Mouse (Mus musculus) forebrain, embryonic 13.5 days (tissue): ENCODE results near the gene Mttp. TPM values are rescaled to one million over a fixed set of nuclear protein-coding genes. Genes with fewer than 3 reads are reported as not detected.

Source experiments
- ATAC-seq: fragments of 200-750 bp; cut with Nextera tagmentation; 2 replicates; pipeline ENCODE4 v1.8.0; 2017
- H3K27ac ChIP-seq: fragments of 300-500 bp; sonication (generic); 2 replicates; pipeline ENCODE4 v1.5.1; 2015; ENCODE audit warnings: inconsistent platforms, mild to moderate bottlenecking, moderate library complexity
- H3K27me3 ChIP-seq: fragments of 300-500 bp; sonication (generic); 2 replicates; pipeline ENCODE4 v1.6.1; 2015; ENCODE audit warnings: mild to moderate bottlenecking, inconsistent platforms
- H3K36me3 ChIP-seq: fragments of 300-500 bp; sonication (generic); 2 replicates; pipeline ENCODE4 v1.6.1; 2015; ENCODE audit warnings: mild to moderate bottlenecking, inconsistent platforms; ENCODE audit not compliant: poor library complexity, severe bottlenecking
- H3K4me1 ChIP-seq: fragments of 300-500 bp; sonication (generic); 2 replicates; pipeline ENCODE4 v1.6.1; 2015; ENCODE audit warnings: inconsistent platforms
- H3K4me2 ChIP-seq: fragments of 300-500 bp; sonication (generic); 2 replicates; pipeline ENCODE4 v1.6.1; 2015; ENCODE audit warnings: inconsistent platforms, mild to moderate bottlenecking, moderate library complexity
- H3K4me3 ChIP-seq: fragments of 300-500 bp; sonication (generic); 2 replicates; pipeline ENCODE4 v1.5.1; 2015; ENCODE audit warnings: mild to moderate bottlenecking, inconsistent platforms
- H3K9ac ChIP-seq: fragments of 300-500 bp; sonication (generic); 2 replicates; pipeline ENCODE4 v1.6.1; 2015; ENCODE audit warnings: mild to moderate bottlenecking, inconsistent platforms
- H3K9me3 ChIP-seq: fragments of 300-500 bp; sonication (generic); replicated peaks from 2 replicates; pipeline ENCODE4 v1.6.1; 2016; ENCODE audit warnings: inconsistent platforms
- WGBS: fragments of 180-500 bp; shearing (Covaris S2); methylation state at CpG from one replicate; pipeline ENCODE4 v1.1.7; 2015; 5-methylcytosine and 5-hydroxymethylcytosine counted together
- polyA plus RNA-seq: library from polyadenylated mRNA; unstranded; fragments of >200 nt; fragmentation: Nextera tagmentation; extraction: Ambion mirVana; gene quantifications from 2 replicates; pipeline ENCODE4 v1.2.1, GENCODE M21; 2015

The Mttp gene
- 10.2 and 11.6 TPM in 2 replicates for polyA plus RNA-seq

DNA sequence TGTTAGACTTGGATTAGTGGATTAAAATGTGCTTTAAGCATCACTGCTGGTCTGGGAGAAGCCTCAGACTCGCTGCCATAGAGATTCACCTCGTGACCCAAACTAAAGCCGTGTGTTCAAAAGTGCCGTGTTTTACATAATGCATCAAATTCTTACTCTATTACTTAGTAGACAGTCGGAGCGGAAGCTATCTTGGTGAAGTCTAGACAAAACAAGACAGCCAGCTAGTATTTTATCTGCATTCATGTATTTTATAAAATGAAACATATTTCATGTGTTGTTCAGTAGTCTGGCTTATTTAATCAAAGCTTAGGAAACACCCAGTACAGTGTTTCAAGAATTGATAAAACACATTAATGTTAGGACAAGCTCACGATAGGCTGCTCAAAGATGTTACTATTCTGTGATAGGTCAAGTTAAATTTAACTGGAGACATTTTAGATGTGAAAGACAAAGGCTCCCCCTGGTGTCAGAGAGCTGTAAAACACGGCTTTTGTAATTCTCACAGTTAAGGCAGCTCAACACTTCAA lies at the start of gene Mttp:
Gene Mttp, minus strand, starts transcription at position 327 of the 530 bp plus-strand sequence.
- H3K27me3 ChIP-seq: no peaks in the 10 kb centered on the region
- peak within 1 kb of the TSS; percentile 77 for H3K9ac ChIP-seq
- peak within 1 kb of the TSS; percentile 62 for H3K4me3 ChIP-seq
- H3K27ac ChIP-seq: peak within 1 kb of the TSS; percentile 99
- H3K4me1 ChIP-seq: peaks cover 4% of the 10 kb centered on the region
- H3K36me3 ChIP-seq: peaks cover 4% of the 10 kb centered on the region
- WGBS: 2% methylated on average over 8 of the region's 8 CpGs
- peak; percentile 20 for ATAC-seq
- H3K9me3 ChIP-seq: no peaks in the 10 kb centered on the region
- H3K4me2 ChIP-seq: peak within 1 kb of the TSS; percentile 67

- Histone ChIP-seq H3K27me3 (no peaks in the 10 kb centered on the region), H3K4me1 (no peaks in the 10 kb centered on the region), H3K27ac (no peak within 1 kb of the TSS), H3K4me3 (no peak within 1 kb of the TSS), H3K36me3 (no peaks in the 10 kb centered on the region), H3K9ac (no peak within 1 kb of the TSS), H3K4me2 (no peak within 1 kb of the TSS), H3K9me3 (no peaks in the 10 kb centered on the region)
- no peak for ATAC-seq
- WGBS: 80% methylated on average over 15 of the region's 15 CpGs
Observed at GRCm38 (mm10) chr3:138193683-138194302, 49.0 kb upstream of the Mttp start, which contains the start of gene 4930579F01Rik. TSS of gene 4930579F01Rik (minus strand) at chr3:138193825.

DNA sequence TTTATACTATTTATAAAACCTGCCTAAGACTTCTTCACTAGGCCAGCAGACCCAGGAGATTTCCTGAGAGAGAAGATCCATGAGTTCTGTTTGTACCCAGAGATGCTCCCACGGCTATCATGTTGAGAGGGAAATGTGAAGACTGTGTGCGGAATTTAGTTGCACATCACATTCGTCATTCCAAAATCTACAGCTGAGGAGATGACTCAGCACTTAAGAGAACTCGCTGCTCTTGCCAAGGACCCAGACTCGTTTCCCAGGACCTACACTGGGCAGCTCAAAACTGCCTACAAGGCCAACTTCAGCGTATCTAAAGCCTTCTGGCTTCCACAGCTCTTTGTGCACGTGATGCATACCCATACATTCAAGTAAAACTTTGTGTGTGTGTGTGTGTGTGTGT lies 47.5 kb upstream of the Mttp start:
- no peaks in the 10 kb centered on the region for H3K27me3 ChIP-seq
- H3K36me3 ChIP-seq: no peaks in the 10 kb centered on the region
- no peak overlapping the region for H3K27ac ChIP-seq
- no peak overlapping the region for H3K4me3 ChIP-seq
- no peak overlapping the region for H3K9ac ChIP-seq
- no peak for ATAC-seq
- no peak overlapping the region for H3K4me2 ChIP-seq
- WGBS: 93% methylated on average over 7 of the region's 7 CpGs
- no peaks in the 10 kb centered on the region for H3K9me3 ChIP-seq
- H3K4me1 ChIP-seq: no peaks in the 10 kb centered on the region

- Histone ChIP-seq H3K9ac (no peak overlapping the region), H3K4me1 (no peaks in the 10 kb centered on the region), H3K4me3 (no peak overlapping the region), H3K27me3 (no peaks in the 10 kb centered on the region), H3K27ac (no peak overlapping the region), H3K36me3 (no peaks in the 10 kb centered on the region), H3K4me2 (no peak overlapping the region), H3K9me3 (no peaks in the 10 kb centered on the region)
- WGBS: 94% methylated on average over 26 of the region's 26 CpGs
- ATAC-seq: no peak
Observed at GRCm38 (mm10) chr3:138185995-138186930, 41.5 kb upstream of the Mttp start.

GRCm38 (mm10) chr3:138185290-138185689 lies 40.5 kb upstream of the Mttp start:
- H3K27me3 ChIP-seq: no peaks in the 10 kb centered on the region
- no peak overlapping the region for H3K27ac ChIP-seq
- no peak overlapping the region for H3K4me2 ChIP-seq
- no peaks in the 10 kb centered on the region for H3K9me3 ChIP-seq
- no peaks in the 10 kb centered on the region for H3K4me1 ChIP-seq
- no peak overlapping the region for H3K4me3 ChIP-seq
- no peaks in the 10 kb centered on the region for H3K36me3 ChIP-seq
- H3K9ac ChIP-seq: no peak overlapping the region
- WGBS: 63% methylated on average over 4 of the region's 4 CpGs
- ATAC-seq: no peak

GRCm38 (mm10) chr3:138183371-138183770 lies 38.6 kb upstream of the Mttp start:
- 89% methylated on average over 7 of the region's 7 CpGs for WGBS
- H3K4me2 ChIP-seq: no peak overlapping the region

GRCm38 (mm10) chr3:138182019-138182418 lies 37.3 kb upstream of the Mttp start:
- Histone ChIP-seq H3K4me1 (no peaks in the 10 kb centered on the region), H3K27me3 (no peaks in the 10 kb centered on the region), H3K4me3 (no peak overlapping the region), H3K27ac (no peak overlapping the region), H3K9ac (no peak overlapping the region), H3K36me3 (no peaks in the 10 kb centered on the region), H3K4me2 (no peak overlapping the region), H3K9me3 (no peaks in the 10 kb centered on the region)
- no peak for ATAC-seq
- WGBS: 84% methylated on average over 2 of the region's 2 CpGs

More at GRCm38 (mm10) chr3:138183371-138183770, 38.6 kb upstream of the Mttp start:
- no peaks in the 10 kb centered on the region for H3K4me1 ChIP-seq
- no peaks in the 10 kb centered on the region for H3K9me3 ChIP-seq
- H3K9ac ChIP-seq: no peak overlapping the region
- no peak for ATAC-seq
- no peaks in the 10 kb centered on the region for H3K36me3 ChIP-seq
- no peaks in the 10 kb centered on the region for H3K27me3 ChIP-seq
- H3K4me3 ChIP-seq: no peak overlapping the region
- no peak overlapping the region for H3K27ac ChIP-seq

- H3K36me3 ChIP-seq: no peaks in the 10 kb centered on the region
- no peak overlapping the region for H3K4me2 ChIP-seq
- no peaks in the 10 kb centered on the region for H3K4me1 ChIP-seq
- H3K9ac ChIP-seq: no peak overlapping the region
- ATAC-seq: no peak
- H3K4me3 ChIP-seq: no peak overlapping the region
- no peak overlapping the region for H3K27ac ChIP-seq
- H3K27me3 ChIP-seq: no peaks in the 10 kb centered on the region
- no peaks in the 10 kb centered on the region for H3K9me3 ChIP-seq
- WGBS: 96% methylated on average over 6 of the region's 6 CpGs
Observed at GRCm38 (mm10) chr3:138175551-138175950, 30.8 kb upstream of the Mttp start.

- Histone ChIP-seq H3K9ac (no peak overlapping the region), H3K27ac (no peak overlapping the region), H3K27me3 (no peaks in the 10 kb centered on the region), H3K4me3 (no peak overlapping the region), H3K4me1 (no peaks in the 10 kb centered on the region), H3K9me3 (no peaks in the 10 kb centered on the region), H3K4me2 (no peak overlapping the region), H3K36me3 (no peaks in the 10 kb centered on the region)
- no peak for ATAC-seq
- WGBS: 78% methylated on average over 10 of the region's 10 CpGs
Observed at GRCm38 (mm10) chr3:138173291-138173690, 28.5 kb upstream of the Mttp start.

- peak; percentile 61; the same call in 1 of the 2 replicates for ATAC-seq
- H3K4me2 ChIP-seq: no peak overlapping the region
- no peak overlapping the region for H3K9ac ChIP-seq
- no peaks in the 10 kb centered on the region for H3K4me1 ChIP-seq
- no peaks in the 10 kb centered on the region for H3K36me3 ChIP-seq
- H3K27ac ChIP-seq: no peak overlapping the region
- H3K4me3 ChIP-seq: no peak overlapping the region
- H3K9me3 ChIP-seq: no peaks in the 10 kb centered on the region
- no peaks in the 10 kb centered on the region for H3K27me3 ChIP-seq
- 57% methylated on average over 4 of the region's 4 CpGs for WGBS
Observed at GRCm38 (mm10) chr3:138162553-138163183, 17.9 kb upstream of the Mttp start.

DNA sequence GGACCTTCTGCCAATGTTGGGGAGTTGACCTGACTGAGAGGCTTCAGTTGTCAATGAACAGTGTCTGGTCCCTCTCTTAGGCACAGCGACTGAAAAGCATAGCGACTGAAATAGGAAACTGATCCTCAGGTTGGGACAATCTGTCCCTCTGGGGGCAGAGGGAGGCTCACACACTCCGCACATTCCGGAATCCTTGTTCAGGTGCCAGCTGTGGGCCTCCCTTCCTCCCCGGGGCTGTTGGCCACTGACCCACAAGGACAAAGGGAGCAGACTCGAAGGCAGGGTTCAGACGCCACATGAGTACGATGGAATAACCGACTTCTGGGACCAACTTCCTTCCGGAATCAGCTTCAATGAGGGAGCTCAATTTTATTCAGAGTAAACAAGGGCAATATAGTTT lies 16.9 kb upstream of the Mttp start:
- Histone ChIP-seq H3K9ac (no peak overlapping the region), H3K27me3 (no peaks in the 10 kb centered on the region), H3K9me3 (no peaks in the 10 kb centered on the region), H3K4me2 (no peak overlapping the region), H3K4me3 (no peak overlapping the region), H3K4me1 (no peaks in the 10 kb centered on the region), H3K27ac (no peak overlapping the region), H3K36me3 (peaks cover 2% of the 10 kb centered on the region; the same call in 1 of the 2 replicates)
- WGBS: 91% methylated on average over 10 of the region's 10 CpGs
- no peak for ATAC-seq

DNA sequence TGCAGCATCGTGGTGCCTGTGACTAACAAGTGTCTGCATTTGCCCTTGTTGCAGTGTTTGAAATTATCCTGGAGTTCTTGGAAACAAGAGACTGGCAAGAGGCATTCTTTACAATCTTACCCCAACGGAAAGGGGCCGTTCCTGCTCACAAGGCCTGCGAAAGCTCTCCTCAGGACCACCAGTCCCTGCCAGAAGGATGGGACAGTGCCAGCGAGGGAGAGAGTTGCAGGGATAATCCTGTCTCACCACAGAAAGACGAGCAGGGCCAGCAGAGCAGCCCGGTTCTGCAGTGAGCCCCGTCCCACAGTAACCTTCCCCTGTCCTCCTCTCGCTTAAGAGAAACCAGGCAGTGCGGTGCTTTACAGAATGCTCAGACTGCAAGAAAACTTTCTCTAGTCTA lies 11.9 kb upstream of the Mttp start:
- Histone ChIP-seq H3K27ac (no peak overlapping the region), H3K27me3 (no peaks in the 10 kb centered on the region), H3K4me2 (no peak overlapping the region), H3K4me3 (no peak overlapping the region), H3K9me3 (no peaks in the 10 kb centered on the region), H3K9ac (no peak overlapping the region), H3K4me1 (no peaks in the 10 kb centered on the region), H3K36me3 (peaks cover 20% of the 10 kb centered on the region; the same call in 1 of the 2 replicates)
- no peak for ATAC-seq
- 63% methylated on average over 10 of the region's 10 CpGs for WGBS
